Mouse (Mus musculus) lung, postnatal 0 days (tissue): Measurements from ENCODE around the gene Dct.

Source experiments
- CTCF ChIP-seq: IDR thresholded peaks from 2 replicates; pipeline ENCODE4 v1.5.1; 2016; ENCODE audit warnings: antibody characterized with exemption, mild to moderate bottlenecking
- EP300 ChIP-seq: IDR thresholded peaks from 2 replicates; pipeline ENCODE4 v1.6.1; 2016; ENCODE audit warnings: antibody characterized with exemption, mild to moderate bottlenecking, control low read depth

DNA sequence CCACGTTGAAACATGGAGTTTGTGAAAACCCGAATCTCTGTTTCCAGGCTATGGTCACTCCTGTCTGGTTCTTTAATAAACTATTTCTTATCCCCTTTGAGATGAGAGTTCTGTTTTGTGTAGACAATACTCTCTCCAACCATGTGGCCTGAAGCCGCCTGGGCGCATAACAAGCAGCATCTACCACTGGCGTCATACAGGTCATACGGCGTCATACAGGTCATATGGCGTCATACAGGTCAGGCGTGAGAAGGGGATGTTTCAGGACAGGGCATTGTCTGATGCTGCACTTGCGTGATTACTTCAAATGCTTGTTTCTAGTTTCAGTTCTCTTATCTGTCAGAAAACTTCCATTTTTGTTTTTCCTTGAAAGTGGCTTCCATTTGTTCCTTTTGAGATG lies 47.6 kb downstream of the Dct start:
- no peak for TF ChIP-seq EP300
- no peak for TF ChIP-seq CTCF
